Mouse (Mus musculus): ENCODE data around the gene Pla2g3. TPM values are rescaled to one million over a fixed set of nuclear protein-coding genes. Genes with fewer than 3 reads are reported as not detected.

Pla2g3 gene
- total RNA-seq, 2 experiments from 2014 or later, result 2.6 to 3.2 TPM

DNA sequence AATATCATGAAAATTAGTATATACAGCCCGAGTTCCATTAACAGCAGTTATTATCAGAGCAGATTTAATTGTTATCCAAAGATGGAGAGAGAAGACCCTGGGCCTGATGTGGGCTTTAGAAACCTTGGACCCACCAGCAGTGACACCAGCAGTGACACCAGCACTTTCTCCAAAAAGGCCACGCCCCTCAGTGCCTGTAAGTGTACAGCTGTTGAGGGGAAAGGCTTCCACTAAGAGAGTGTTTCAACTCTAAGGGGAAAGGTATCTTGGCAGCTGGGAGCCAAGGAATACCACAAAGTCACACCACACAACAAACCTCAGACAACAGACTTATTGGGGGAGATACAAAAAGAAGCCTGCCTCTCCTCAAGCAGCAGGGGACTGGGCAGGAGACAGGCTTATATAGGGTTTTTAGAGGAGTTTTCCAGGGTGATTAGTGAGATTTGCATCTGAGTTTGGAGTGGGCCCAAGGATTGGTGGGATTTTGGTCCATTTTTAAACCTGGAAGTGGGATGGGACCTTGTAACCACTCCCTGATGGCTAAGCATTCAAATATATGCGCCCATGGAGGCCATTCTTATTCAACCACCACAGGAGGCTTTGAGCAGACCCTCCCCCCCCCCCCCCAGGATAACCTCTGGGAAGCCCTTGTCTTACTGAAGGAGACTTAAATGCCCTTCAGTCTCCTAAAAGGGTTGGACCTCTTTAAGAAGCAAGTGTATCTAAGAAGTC, 60.6 kb downstream of the Pla2g3 start:
- intact Hi-C loops (cut with DNase I), result no loop called here

More for the DNA sequence above, 60.6 kb downstream of the Pla2g3 start:
- DNase-seq (ENCODE audit: low spot score in 2 of 2), result no peak

Other genes with a start within 250 kb of the Pla2g3 start
- 10 to 100 TPM; 86.8 to 97.5 TPM for gene Drg1, start 221.9 kb upstream of the Pla2g3 start, total RNA-seq (2021)
- 10 to 100 TPM; 40.6 to 40.9 TPM for gene Patz1, start 199.4 kb upstream of the Pla2g3 start, total RNA-seq (2021)
- gene Pik3ip1, start 157.9 kb upstream of the Pla2g3 start, total RNA-seq (2021), result 10 to 100 TPM; 26.3 to 29.1 TPM
- gene Limk2, start 79.1 kb upstream of the Pla2g3 start, total RNA-seq (2021), result 100 to 1,000 TPM in 1 of 2 experiments, 10 to 100 TPM in 1; 85.6 to 101 TPM
- 10 to 100 TPM; 27.5 to 29.2 TPM for gene Rnf185, start 35.9 kb upstream of the Pla2g3 start, total RNA-seq (2021)
- 10 to 100 TPM; 49.0 to 55.5 TPM for gene Inpp5j, start 16.5 kb downstream of the Pla2g3 start, total RNA-seq (2021)
- 100 to 1,000 TPM; 142 to 145 TPM for gene Selenom, start 26.4 kb downstream of the Pla2g3 start, total RNA-seq (2021)
- 1 to 10 TPM; 6.6 to 8.5 TPM for gene Smtn, start 52.3 kb downstream of the Pla2g3 start, total RNA-seq (2021)
- 10 to 100 TPM; 39.6 to 41.9 TPM for gene Morc2a, start 160.9 kb downstream of the Pla2g3 start, total RNA-seq (2021)

Data from left cerebral cortex, postnatal 25 days (tissue).